Mouse (Mus musculus) lung, embryonic 15.5 days (tissue): ENCODE results near the gene Ank. TPM values are rescaled to one million over a fixed set of nuclear protein-coding genes. Genes with fewer than 3 reads are reported as not detected.

Experiments
- ATAC-seq: fragments of 200-750 bp; cut with Nextera tagmentation; 2 replicates; pipeline ENCODE4 v1.8.0; 2017; ENCODE audit warnings: moderate number of reproducible peaks, borderline replicate concordance; ENCODE audit not compliant: low FRiP score, low TSS enrichment; ENCODE audit errors: extremely low read depth
- H3K27ac ChIP-seq: fragments of 300-500 bp; sonication (generic); 2 replicates; pipeline ENCODE4 v1.5.1; 2015; ENCODE audit warnings: moderate library complexity, mild to moderate bottlenecking, inconsistent platforms
- H3K27me3 ChIP-seq: fragments of 300-500 bp; sonication (generic); 2 replicates; pipeline ENCODE4 v1.6.1; 2015; ENCODE audit warnings: inconsistent platforms
- H3K36me3 ChIP-seq: fragments of 300-500 bp; sonication (generic); 2 replicates; pipeline ENCODE4 v1.6.1; 2015; ENCODE audit warnings: inconsistent platforms
- H3K4me1 ChIP-seq: fragments of 300-500 bp; sonication (generic); 2 replicates; pipeline ENCODE4 v1.6.1; 2015; ENCODE audit warnings: inconsistent platforms
- H3K4me2 ChIP-seq: fragments of 300-500 bp; sonication (generic); 2 replicates; pipeline ENCODE4 v1.6.1; 2015; ENCODE audit warnings: inconsistent platforms, mild to moderate bottlenecking, moderate library complexity
- H3K4me3 ChIP-seq: fragments of 300-500 bp; sonication (generic); 2 replicates; pipeline ENCODE4 v1.5.1; 2015; ENCODE audit warnings: mild to moderate bottlenecking, inconsistent platforms
- H3K9ac ChIP-seq: fragments of 300-500 bp; sonication (generic); 2 replicates; pipeline ENCODE4 v1.6.1; 2015; ENCODE audit warnings: inconsistent platforms
- H3K9me3 ChIP-seq: fragments of 300-500 bp; sonication (generic); 2 replicates; pipeline ENCODE4 v1.6.1; 2016; ENCODE audit warnings: inconsistent platforms
- WGBS: fragments of 180-500 bp; shearing (Covaris S2); methylation state at CpG from one replicate; pipeline ENCODE4 v1.1.7; 2015; 5-methylcytosine and 5-hydroxymethylcytosine counted together
- polyA plus RNA-seq: library from polyadenylated mRNA; unstranded; fragments of >200 nt; fragmentation: Nextera tagmentation; extraction: Ambion mirVana; gene quantifications from 2 replicates; pipeline ENCODE4 v1.2.1, GENCODE M21; 2015

The Ank gene
- polyA plus RNA-seq, 1 experiment from 2014 or later, result 8.0 TPM

- 36% methylated on average over 8 of the region's 8 CpGs for WGBS
- Histone ChIP-seq H3K27me3 (no peaks in the 10 kb centered on the region; the same call in 1 of the 2 replicates), H3K4me1 (peaks cover 42% of the 10 kb centered on the region), H3K9ac (no peak overlapping the region), H3K4me2 (no peak overlapping the region), H3K36me3 (no peaks in the 10 kb centered on the region), H3K9me3 (no peaks in the 10 kb centered on the region), H3K4me3 (no peak overlapping the region), H3K27ac (no peak overlapping the region)
- no peak for ATAC-seq
Observed at GRCm38 (mm10) chr15:27487059-27487458, 20.6 kb downstream of the Ank start.

GRCm38 (mm10) chr15:27488042-27488441 lies 21.6 kb downstream of the Ank start:
- no peaks in the 10 kb centered on the region; the same call in 1 of the 2 replicates for H3K27me3 ChIP-seq
- WGBS, result 70% methylated on average over 10 of the region's 10 CpGs
- no peak overlapping the region for H3K4me3 ChIP-seq
- ATAC-seq, result no peak
- no peaks in the 10 kb centered on the region for H3K36me3 ChIP-seq
- H3K4me1 ChIP-seq, result peaks cover 46% of the 10 kb centered on the region
- H3K9me3 ChIP-seq, result no peaks in the 10 kb centered on the region
- no peak overlapping the region for H3K27ac ChIP-seq
- H3K4me2 ChIP-seq, result no peak overlapping the region
- H3K9ac ChIP-seq, result no peak overlapping the region

GRCm38 (mm10) chr15:27490676-27491075 lies 24.2 kb downstream of the Ank start:
- H3K9ac ChIP-seq, result no peak overlapping the region
- ATAC-seq, result no peak
- no peaks in the 10 kb centered on the region for H3K36me3 ChIP-seq
- no peak overlapping the region for H3K4me3 ChIP-seq
- no peak overlapping the region for H3K4me2 ChIP-seq
- no peaks in the 10 kb centered on the region for H3K9me3 ChIP-seq
- WGBS, result 71% methylated on average over 9 of the region's 9 CpGs
- no peaks in the 10 kb centered on the region; the same call in 1 of the 2 replicates for H3K27me3 ChIP-seq
- H3K27ac ChIP-seq, result no peak overlapping the region
- H3K4me1 ChIP-seq, result peaks cover 49% of the 10 kb centered on the region

GRCm38 (mm10) chr15:27491425-27492070 lies 25.1 kb downstream of the Ank start:
- Histone ChIP-seq H3K4me3 (no peak overlapping the region), H3K27ac (no peak overlapping the region), H3K9ac (no peak overlapping the region), H3K4me2 (no peak overlapping the region), H3K36me3 (no peaks in the 10 kb centered on the region), H3K27me3 (no peaks in the 10 kb centered on the region), H3K4me1 (peaks cover 40% of the 10 kb centered on the region), H3K9me3 (no peaks in the 10 kb centered on the region)
- no peak for ATAC-seq
- WGBS, result 74% methylated on average over 8 of the region's 8 CpGs

- H3K4me3 ChIP-seq, result no peak overlapping the region
- peaks cover 43% of the 10 kb centered on the region for H3K4me1 ChIP-seq
- no peaks in the 10 kb centered on the region for H3K27me3 ChIP-seq
- H3K9ac ChIP-seq, result no peak overlapping the region
- H3K9me3 ChIP-seq, result no peaks in the 10 kb centered on the region
- no peak overlapping the region for H3K27ac ChIP-seq
- WGBS, result 64% methylated on average over 10 of the region's 10 CpGs
- no peaks in the 10 kb centered on the region for H3K36me3 ChIP-seq
- no peak overlapping the region for H3K4me2 ChIP-seq
- peak; percentile 37; the same call in 1 of the 2 replicates for ATAC-seq
Observed at GRCm38 (mm10) chr15:27492156-27492555, 25.7 kb downstream of the Ank start.

DNA sequence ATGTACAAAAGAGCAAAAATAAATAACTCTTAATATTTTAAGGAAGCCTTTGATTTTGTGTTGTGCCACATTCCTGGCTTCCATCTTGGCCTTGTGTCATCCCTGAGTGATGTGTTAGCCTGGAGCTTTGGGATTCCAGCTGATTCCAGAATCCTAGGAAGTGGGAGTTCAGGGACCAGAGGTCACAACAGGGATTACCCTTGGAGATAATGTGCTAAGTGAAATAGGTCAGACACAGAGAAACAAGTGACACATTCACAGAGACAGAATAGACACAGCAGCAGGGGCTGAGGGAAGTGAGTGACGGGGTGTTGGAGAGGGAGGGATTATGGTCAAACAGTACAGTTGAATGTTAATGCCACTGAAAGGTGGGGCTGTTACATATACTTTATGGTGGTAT lies 26.3 kb downstream of the Ank start:
- no peak for ATAC-seq
- H3K27me3 ChIP-seq, result no peaks in the 10 kb centered on the region
- H3K4me3 ChIP-seq, result no peak overlapping the region
- H3K36me3 ChIP-seq, result no peaks in the 10 kb centered on the region
- H3K9ac ChIP-seq, result no peak overlapping the region
- H3K4me2 ChIP-seq, result no peak overlapping the region
- peaks cover 43% of the 10 kb centered on the region for H3K4me1 ChIP-seq
- H3K9me3 ChIP-seq, result no peaks in the 10 kb centered on the region
- H3K27ac ChIP-seq, result no peak overlapping the region
- 80% methylated on average over 1 of the region's 1 CpGs for WGBS

DNA sequence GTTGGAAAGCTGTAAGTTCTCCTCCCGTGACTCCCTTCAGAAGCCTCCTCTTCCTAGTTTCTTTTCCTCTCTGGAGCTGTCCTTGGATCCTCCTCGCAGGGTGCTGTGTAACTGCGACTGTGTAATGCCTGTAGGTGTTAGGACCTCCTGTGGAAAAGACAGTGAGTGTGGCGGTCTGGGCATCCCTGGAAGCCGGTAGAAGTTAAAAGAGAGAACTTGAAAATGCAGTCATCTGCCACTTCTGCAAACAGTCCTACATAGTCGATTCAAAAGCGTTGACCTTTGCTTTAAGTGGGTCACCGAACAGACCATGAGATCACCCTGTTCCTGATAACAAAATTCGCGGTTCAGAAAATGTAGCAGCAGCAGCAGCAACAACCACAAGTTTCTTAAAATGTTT lies 27.0 kb downstream of the Ank start:
- H3K36me3 ChIP-seq, result no peaks in the 10 kb centered on the region
- 33% methylated on average over 10 of the region's 10 CpGs for WGBS
- no peak overlapping the region for H3K27ac ChIP-seq
- no peaks in the 10 kb centered on the region for H3K27me3 ChIP-seq
- no peak overlapping the region for H3K4me2 ChIP-seq
- peaks cover 43% of the 10 kb centered on the region for H3K4me1 ChIP-seq
- no peaks in the 10 kb centered on the region for H3K9me3 ChIP-seq
- no peak overlapping the region for H3K9ac ChIP-seq
- H3K4me3 ChIP-seq, result no peak overlapping the region
- ATAC-seq, result no peak

DNA sequence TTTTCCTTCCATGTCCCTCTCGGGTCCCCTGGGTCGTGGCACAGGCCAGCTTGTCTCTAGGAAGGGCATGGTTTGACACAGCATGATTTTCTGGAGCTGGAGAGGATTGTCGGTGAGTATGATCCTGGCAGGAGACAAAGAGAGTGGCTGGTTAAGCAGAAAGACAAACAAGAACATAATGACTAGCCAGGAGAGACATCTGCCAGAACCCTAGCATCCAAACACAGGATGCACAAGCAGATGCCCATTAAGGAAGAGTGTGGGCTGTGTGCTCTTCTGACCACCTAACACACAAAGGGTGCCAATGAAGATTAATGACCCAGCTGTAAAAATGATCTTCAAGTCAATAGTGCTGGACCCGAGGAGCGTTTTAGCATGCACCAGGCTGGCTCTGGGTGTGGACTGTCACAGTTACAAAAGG lies 29.5 kb downstream of the Ank start:
- H3K27ac ChIP-seq, result no peak overlapping the region
- H3K27me3 ChIP-seq, result no peaks in the 10 kb centered on the region
- H3K9me3 ChIP-seq, result no peaks in the 10 kb centered on the region
- H3K9ac ChIP-seq, result no peak overlapping the region
- WGBS, result 41% methylated on average over 5 of the region's 5 CpGs
- H3K4me1 ChIP-seq, result peaks cover 30% of the 10 kb centered on the region
- H3K36me3 ChIP-seq, result no peaks in the 10 kb centered on the region
- no peak overlapping the region for H3K4me3 ChIP-seq
- no peak overlapping the region for H3K4me2 ChIP-seq
- ATAC-seq, result no peak

DNA sequence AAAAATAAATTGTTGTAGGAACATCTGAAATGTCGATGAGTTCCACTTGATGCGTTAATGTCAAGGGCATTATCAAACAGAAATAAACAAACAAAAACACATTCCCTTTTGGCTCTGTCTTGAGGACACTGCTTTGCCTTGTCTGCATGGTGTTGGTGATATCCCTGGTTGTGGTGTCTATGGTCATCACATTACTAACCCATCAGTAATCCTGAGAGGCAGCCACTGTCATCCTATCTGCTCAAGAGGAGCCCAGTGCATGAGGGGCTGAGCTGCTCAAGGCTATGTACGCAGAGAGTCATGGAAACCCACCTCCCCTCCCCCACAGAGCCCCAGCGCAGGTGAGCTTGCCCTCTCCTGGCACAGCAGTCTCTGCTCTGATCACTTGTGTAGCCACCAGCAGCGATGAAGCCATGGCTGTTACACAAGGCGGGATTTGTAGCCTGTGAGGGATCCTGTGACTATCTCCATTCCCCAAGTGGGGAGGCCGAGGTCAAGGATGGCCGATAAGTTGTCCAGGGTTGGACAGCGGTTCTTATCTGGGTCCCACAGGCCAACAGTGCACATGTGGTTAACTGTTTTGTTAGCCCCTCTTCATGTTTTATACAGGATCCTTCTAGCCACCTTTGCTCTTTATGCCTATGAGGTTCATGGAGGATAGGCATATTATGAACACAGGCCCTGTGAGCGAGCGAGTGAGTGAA lies 30.3 kb downstream of the Ank start:
- H3K27me3 ChIP-seq, result no peaks in the 10 kb centered on the region
- no peaks in the 10 kb centered on the region for H3K9me3 ChIP-seq
- H3K4me2 ChIP-seq, result no peak overlapping the region
- no peak overlapping the region for H3K4me3 ChIP-seq
- no peaks in the 10 kb centered on the region for H3K36me3 ChIP-seq
- peaks cover 22% of the 10 kb centered on the region for H3K4me1 ChIP-seq
- 68% methylated on average over 11 of the region's 11 CpGs for WGBS
- ATAC-seq, result peak; percentile 36; the same call in 1 of the 2 replicates
- no peak overlapping the region for H3K9ac ChIP-seq
- no peak overlapping the region for H3K27ac ChIP-seq

DNA sequence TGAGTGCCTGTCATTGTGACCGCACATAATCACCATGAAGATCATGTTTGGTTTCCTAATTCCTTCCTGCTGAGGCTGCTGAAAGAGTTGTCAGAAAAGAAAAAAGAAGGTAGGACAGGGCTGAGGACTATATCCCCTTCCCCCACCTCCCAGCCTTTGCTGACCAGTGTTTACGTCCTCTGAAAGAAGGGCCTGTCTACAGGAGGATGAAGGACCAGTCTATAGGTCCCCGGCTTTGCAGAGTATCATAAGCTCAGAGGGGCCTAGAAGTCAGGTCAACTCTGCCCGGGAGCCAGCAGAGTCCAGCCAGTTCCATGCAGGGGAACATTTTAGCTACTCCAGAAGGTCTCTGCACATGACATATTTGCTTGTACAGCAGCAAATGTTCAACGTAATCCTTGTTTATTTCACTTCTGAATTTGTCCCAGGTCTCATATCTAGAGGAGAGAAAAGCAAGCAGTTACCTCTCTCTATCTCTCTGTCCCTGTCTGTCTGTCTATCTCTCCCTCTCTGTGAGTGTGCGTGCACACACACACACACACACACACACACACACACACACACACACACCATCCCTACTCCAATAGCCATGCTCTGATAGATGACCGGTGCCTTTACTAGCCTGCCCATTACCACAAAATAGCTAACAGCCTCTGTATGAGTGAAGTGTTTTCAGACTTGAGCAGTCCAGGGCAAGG lies 31.0 kb downstream of the Ank start:
- H3K27me3 ChIP-seq, result no peaks in the 10 kb centered on the region
- H3K4me1 ChIP-seq, result peaks cover 18% of the 10 kb centered on the region
- H3K36me3 ChIP-seq, result no peaks in the 10 kb centered on the region
- no peak for ATAC-seq
- H3K4me3 ChIP-seq, result no peak overlapping the region
- H3K9me3 ChIP-seq, result no peaks in the 10 kb centered on the region
- no peak overlapping the region for H3K27ac ChIP-seq
- no peak overlapping the region for H3K4me2 ChIP-seq
- no peak overlapping the region for H3K9ac ChIP-seq
- 70% methylated on average over 7 of the region's 7 CpGs for WGBS

DNA sequence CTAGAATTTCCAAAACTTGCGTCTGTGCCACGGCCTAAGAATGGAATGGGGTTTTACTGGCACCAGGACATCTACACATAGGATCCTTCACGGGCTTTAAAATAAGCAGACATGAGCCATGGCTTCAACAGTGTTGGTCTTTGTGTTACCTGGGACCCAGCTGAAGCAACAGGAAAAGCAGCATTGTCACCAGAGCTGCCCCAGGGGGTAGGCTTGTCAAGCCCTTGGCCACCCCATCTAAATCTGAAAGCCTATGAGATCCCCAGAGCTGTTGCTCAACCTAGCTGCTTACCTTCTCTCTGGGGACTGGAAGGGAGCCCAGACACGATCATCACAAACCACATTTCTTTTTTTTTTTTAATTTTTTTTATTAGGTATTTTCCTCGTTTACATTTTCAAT lies 31.6 kb downstream of the Ank start:
- 84% methylated on average over 5 of the region's 5 CpGs for WGBS
- H3K9me3 ChIP-seq, result no peaks in the 10 kb centered on the region
- no peaks in the 10 kb centered on the region for H3K27me3 ChIP-seq
- H3K36me3 ChIP-seq, result no peaks in the 10 kb centered on the region
- no peak overlapping the region for H3K4me2 ChIP-seq
- no peak overlapping the region for H3K4me3 ChIP-seq
- no peak overlapping the region for H3K27ac ChIP-seq
- ATAC-seq, result no peak
- peaks cover 20% of the 10 kb centered on the region for H3K4me1 ChIP-seq
- no peak overlapping the region for H3K9ac ChIP-seq

- H3K4me2 ChIP-seq, result no peak overlapping the region
- no peak overlapping the region for H3K27ac ChIP-seq
- H3K4me3 ChIP-seq, result no peak overlapping the region
- ATAC-seq, result no peak
- peaks cover 23% of the 10 kb centered on the region for H3K4me1 ChIP-seq
- H3K36me3 ChIP-seq, result no peaks in the 10 kb centered on the region
- no peaks in the 10 kb centered on the region for H3K27me3 ChIP-seq
- no peak overlapping the region for H3K9ac ChIP-seq
- H3K9me3 ChIP-seq, result no peaks in the 10 kb centered on the region
- 79% methylated on average over 15 of the region's 15 CpGs for WGBS
Observed at GRCm38 (mm10) chr15:27500390-27500789, 33.9 kb downstream of the Ank start.
